14 mouse cellular contexts compared by ENCODE assay signal in the genomic region with DNA sequence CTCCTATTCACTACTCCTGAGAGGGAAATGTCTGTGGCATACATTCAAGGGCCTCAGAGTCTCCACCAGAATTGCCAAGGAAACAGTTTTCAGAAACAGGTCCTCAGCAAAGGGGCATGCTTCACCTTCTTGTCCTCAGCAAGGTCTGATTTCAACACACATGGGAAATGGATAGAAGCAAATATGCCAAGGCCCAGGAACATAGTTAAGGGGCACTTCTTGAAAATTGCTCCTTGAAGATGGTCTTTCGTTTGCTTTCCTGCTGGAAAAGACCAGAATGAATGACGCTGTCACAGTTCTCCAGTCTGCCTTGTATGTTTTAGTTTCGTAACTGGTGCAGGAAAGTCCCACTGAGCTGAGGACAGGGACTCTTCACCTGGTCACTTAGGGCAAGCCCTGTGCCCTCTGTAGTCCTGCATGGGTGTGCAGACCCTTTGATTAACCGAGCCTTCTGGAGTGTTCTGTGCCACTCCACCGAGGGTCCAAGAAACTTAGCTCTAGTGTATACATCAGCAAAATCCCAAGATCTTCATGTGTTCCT.
"Had no signal": no experiment of that assay in that cellular context is flagged by ENCODE, and none has a peak within 500 bp of the region (broad histone marks: within the 10 kb centered on the region; RNA-seq: fewer than 3 reads in every experiment).

No protein-coding gene starts in this region.

- H3K4me2 ChIP-seq: intestine, embryonic 15.5 days; liver, embryonic 13.5 days; neural tube, embryonic 12.5 days; neural tube, embryonic 15.5 days had no signal

- H3K4me3 ChIP-seq: intestine, embryonic 15.5 days; liver, embryonic 13.5 days; neural tube, embryonic 12.5 days; neural tube, embryonic 15.5 days had no signal

- H3K27ac ChIP-seq: intestine, embryonic 15.5 days; liver, embryonic 13.5 days; macrophage; neural tube, embryonic 12.5 days; neural tube, embryonic 15.5 days had no signal

- H3K27me3 ChIP-seq: intestine, embryonic 15.5 days; liver, embryonic 13.5 days; neural tube, embryonic 12.5 days; neural tube, embryonic 15.5 days had no signal

- H3K4me1 ChIP-seq: intestine, embryonic 15.5 days; liver, embryonic 13.5 days; neural tube, embryonic 12.5 days; neural tube, embryonic 15.5 days had no signal

- H3K36me3 ChIP-seq: intestine, embryonic 15.5 days; liver, embryonic 13.5 days; neural tube, embryonic 12.5 days; neural tube, embryonic 15.5 days had no signal

- DNase-seq: kidney, adult 11 months; kidney, adult 8-10 months; kidney, postnatal 14 days; kidney, postnatal 4 days; liver, embryonic 13.5 days; midbrain, embryonic 14.5 days; right cerebral cortex, adult 18-20 months; right cerebral cortex, postnatal 14 days; thymus, adult 18-20 months; thymus, postnatal 36 days had no signal

- ATAC-seq: intestine, embryonic 15.5 days had no signal

- H3K9ac ChIP-seq: intestine, embryonic 15.5 days; liver, embryonic 13.5 days; neural tube, embryonic 12.5 days; neural tube, embryonic 15.5 days had no signal

- H3K9me3 ChIP-seq: intestine, embryonic 15.5 days; liver, embryonic 13.5 days; neural tube, embryonic 12.5 days; neural tube, embryonic 15.5 days had no signal
